Mouse (Mus musculus) embryo, embryonic 10.5 days (tissue): Measurements from ENCODE around the gene Mrpl24.
"Not testable (repeated sequence)": the region's sequence is repeated elsewhere in the genome, so short reads cannot be mapped to it uniquely, and the experiment has no call there.

Source experiments
- DNase-seq: peaks from one replicate; pipeline ENCODE4 v3.0.0-alpha.2; 2015; ENCODE audit warnings: low spot score

Gene Mrpl24

DNA sequence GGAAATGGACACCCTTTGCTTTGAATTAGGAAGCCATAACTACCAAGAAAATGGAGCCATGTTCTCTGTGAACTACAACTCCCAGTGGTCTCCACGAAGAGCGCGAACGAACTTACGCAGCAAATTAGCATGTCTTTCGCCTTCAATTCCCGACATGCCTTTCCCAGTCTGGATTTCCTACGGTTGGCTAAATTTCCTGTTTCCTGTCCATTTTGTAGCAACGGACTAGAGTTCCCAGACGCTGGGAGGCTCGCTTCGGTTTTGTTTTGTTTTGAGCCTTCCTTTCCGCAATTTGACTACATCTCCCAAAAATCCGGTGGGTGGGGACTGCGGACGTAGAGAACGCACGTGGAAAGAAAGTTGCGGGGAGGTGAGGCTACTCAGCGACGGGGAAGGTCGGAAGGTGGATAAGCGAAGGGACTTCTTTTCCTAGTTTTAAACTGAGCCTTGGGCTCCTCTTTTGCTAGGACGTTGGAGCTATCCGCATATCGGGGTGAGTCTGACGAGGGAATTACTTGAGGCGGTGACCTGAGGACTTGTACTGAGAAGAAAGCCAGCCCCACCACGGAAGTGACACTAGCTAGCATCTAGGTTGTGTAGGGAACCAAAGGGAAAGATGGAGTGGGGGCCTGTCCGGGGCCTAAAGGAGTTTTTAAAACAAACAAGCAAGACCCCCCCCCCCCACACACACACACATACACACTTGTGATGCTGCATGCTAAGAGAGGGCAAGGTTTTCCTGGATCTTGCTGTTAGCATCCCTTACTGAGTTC lies at the start of gene Mrpl24:
TSS of gene Mrpl24 (plus strand) at position 171 of the 773 bp plus-strand sequence.
- DNase-seq = peak; percentile 94

DNA sequence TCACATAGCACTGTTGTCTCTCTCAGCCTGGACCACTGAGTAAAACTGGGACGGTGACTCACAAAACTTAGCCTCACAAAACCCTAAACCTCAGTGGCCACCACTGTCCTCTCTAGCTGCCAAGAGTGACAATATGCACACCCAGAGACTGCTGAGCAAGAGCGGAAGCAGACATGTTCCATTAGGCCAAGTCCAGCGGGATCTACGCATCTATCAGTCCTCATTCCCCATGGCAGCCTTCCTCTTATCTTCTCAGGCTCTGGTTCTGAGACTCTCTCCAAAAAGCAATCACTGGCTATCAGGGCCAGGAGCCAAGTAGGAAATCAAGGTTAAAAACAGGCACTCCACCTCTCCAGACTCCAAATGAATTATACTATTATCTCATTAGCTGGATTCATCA lies 41.6 kb upstream of the Mrpl24 start:
- no peak for DNase-seq

DNA sequence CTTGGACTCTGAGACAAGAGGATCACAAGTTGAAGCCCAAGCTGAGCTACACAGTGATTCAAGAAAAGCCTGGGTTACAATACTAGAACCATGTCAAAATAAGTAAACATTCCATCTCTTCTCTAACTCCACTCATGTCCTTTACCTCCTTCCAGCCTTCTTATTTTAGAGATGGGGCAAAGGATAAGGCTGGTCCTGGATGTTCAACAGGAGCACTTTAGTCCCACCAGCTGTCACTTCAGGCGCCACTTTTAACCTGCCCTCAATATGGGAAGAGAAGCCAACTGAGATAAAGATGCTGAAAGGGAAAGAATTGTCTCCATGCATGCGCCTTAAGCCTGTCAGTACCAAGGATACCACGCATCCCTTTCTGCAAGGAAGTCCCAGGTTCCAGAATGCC lies 35.0 kb upstream of the Mrpl24 start:
- no peak for DNase-seq

DNA sequence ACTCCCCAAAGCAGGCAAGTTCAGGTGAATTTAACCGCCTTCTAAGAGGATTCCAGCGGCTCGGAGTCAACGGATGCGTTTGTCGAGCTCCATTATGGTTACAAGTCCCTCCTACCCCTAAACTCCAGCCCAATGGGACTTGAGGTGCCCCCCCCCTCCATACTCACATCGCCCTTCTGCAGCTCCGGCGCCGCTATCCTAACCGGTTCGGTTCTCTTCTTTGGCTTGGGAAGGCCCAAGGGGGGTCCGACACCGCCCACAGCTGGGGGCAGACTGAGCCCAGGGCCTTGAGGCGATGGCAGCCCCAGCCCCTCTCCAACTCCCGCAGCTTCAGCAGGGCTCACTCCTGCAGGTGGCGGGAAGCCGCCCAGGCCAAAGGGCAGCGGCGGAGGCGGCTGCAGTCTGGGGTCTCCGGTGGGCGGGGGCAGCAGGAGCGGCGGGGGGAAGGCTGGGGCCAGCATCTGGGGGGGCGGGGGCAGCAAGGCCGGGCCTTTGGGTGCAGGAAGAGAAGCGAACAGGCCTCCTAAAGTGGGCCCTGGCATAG lies 34.5 kb upstream of the Mrpl24 start:
- peak; percentile 63 for DNase-seq

DNA sequence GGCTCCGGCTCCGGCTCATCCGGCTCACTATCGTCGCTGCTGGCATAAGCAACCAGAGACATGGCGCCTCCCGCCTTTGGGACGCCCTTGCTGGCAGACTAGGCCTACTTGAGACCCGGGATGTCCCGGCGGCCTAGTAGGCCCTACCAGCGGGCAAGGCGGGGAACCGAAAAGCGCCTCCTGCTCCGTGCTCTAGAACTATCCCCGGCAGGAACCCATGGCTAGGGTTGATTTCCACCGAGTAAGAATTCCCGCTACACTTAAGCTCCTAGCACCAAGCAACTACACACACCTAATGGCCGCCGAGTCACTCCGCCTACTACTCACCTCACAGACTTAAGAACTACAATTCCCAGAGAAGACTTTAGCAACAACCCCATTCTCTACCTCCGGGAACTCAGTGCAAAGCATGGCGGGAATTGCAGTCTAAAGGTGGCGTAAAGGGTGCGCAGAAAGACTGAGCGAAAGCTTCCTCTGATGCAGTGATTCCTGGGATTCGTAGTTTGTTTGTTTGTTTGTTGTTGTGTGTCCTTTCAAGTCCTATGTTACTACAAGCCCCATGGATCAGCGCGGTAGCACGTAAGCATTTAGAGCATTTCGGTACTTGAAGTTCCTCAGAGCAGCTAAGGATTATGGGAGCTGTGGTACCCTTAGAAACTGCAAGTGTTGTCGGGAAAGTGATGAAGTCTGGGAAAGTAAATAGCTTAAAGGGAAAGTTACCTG lies 33.9 kb upstream of the Mrpl24 start, which contains the start of gene Prcc:
TSS of gene Prcc (minus strand) at position 328 of the 723 bp plus-strand sequence.
- peak; percentile 98 for DNase-seq

DNA sequence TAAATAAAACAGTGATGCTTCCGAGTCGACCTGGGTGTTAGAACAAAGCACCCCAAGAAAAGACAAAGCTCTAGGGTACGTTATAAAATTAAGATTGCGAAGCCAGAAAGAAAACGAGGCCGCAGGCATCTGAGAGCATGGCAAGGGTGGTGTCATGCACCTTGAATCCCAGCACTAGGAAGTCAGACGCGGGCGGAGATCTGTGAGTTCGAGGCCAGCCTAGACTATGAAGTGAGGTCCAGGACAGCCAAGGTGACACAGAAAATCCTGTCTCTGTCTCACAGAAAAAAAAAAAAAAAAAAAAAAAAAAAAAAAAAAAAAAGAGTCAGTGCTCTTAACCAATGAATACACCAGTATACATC lies 33.3 kb upstream of the Mrpl24 start:
- no peak for DNase-seq

DNA sequence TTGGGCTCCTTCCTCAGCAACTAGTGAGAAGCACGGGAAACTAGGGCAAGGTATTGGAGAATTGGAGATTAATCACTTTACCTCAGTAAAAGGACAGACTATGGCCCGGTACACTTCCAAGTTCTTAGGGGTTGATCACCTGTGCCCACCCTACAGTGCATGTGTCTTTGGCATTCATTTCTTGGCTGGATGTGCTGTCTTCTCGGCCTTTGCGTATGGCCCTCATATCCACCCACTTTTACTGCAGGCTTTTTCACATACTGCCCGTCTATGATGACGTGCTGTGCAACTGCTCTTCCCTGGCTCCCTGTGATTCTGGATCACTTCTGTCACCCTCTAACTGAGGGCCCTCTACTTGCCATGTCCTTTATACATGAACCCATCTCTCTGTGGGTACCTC lies 32.9 kb upstream of the Mrpl24 start:
- DNase-seq = no peak

DNA sequence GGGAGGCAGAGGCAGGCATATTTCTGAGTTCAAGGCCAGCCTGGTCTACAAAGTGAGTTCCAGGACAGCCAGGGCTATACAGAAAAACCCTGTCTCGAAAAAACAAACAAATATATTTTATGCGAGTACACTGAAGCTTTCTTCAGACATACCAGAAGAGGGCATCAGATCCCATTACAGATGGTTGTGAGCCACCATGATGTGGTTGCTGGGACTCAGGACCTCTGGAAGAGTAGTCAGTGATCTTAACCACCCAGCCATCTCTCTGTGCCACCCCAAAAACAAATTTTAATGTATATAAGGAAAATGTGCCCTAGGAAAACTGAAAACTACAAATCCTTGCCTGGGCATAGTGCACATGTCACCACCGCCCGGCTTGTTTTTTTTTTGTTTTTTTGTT lies 31.9 kb upstream of the Mrpl24 start:
- DNase-seq = not testable (repeated sequence)

DNA sequence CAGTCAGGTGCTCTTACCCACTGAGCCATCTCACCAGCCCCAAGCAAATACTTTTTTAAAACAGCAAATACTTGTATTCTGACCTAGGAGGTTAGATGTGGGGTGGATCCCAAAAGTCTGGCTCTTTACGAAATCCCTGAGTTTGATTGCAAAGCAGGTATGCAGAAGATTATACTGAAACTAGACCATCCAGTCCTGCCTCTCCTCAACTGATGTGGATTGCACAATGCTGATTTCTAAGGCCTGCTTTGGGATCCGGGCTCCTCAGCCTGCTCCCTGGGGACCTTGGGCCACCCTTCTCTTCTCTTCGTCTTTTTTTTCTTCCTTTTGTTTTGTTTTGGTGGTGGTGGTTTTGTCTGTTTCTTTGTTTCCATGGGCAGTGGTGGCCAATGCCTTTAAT lies 27.8 kb upstream of the Mrpl24 start:
- DNase-seq = no peak

DNA sequence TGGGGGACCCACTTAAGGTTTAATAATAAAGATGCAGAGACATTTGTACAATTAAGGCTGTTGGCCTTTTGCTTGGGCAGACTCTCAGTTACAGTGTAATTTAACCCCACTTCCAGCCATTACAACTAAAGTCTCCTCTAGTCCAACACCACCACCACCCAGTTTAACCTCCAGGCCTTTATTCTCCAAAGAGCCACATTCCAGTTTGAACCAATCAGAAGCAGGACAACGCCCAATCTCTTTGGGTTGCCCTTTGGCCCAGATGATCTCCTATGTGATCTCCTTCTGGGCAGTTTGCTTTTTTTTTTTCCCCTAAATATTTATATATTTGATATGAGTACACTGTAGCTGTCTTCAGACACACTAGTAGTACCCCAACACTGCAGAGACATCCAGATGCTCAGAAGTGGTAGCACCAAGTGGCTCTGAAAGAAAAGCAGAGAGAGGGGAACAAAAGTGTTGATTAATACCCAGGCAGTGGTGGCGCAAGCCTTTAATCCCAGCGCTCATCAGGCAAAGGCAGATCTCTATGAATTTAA lies 25.9 kb upstream of the Mrpl24 start:
- no peak for DNase-seq

DNA sequence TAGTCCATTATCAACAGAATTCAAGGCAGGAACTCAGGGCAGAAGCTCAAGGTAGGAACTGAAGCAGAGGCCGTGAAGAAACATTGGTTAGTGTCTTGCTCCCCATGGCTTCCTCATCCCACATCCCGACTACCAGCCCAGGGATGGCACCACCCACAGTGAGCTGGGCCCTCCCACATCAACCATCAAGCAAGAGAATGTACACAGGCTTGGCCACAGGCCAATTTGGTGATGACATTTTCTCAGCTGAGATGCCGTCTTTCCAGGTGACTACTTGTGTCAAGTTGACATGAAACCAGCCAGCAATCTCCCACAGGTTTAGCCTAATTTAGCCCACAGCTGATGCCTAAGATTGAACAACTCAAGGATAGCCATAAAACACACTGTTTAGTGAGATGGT lies 20.0 kb upstream of the Mrpl24 start:
- no peak for DNase-seq

DNA sequence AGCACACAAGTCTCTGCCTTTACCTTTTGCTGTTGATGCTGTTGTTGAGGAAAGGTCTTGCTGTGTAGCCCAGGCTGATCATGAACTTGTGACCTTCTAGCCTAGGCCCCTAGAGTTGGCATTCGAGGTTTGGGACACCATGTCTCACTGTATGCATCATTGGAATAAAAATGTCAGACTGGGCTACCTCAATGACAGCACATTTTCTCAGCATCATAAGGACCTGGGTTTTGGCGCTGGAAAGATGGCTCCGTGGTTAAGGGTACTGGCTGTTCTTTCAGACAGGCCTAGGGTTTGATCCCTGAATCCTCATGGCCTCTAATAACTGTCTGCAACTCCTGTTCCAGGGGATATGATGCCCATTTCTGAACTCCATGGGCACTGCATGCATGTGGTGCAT lies 19.5 kb upstream of the Mrpl24 start:
- DNase-seq = no peak

DNA sequence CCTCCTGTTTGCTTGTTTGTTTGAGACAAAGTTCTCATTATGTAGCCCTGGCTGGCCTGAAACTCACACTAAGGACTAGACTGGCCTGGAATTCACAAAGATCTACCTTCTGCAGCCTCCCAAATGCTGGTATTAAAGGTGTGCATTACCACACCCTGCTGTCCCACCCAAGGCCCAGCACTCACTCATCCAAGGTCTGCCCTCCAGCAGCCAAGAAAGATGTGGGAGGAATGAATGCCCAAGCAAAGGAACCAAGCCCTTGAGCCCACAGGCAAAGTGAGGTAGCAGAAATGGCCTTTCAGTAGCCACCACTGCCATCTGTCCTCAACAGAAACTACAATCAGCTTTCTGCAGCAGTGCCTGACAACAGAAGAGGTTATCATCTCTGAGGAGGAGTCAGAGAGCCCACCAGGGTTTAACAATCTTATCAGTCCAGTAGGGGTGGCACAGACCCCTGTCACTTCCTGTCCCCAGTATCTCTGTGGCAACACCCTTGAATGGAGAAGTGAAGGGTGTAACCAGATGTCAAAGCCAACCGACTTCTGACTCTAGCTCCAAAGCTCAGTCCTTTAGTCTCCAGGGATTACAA lies 18.2 kb upstream of the Mrpl24 start:
- DNase-seq = no peak

DNA sequence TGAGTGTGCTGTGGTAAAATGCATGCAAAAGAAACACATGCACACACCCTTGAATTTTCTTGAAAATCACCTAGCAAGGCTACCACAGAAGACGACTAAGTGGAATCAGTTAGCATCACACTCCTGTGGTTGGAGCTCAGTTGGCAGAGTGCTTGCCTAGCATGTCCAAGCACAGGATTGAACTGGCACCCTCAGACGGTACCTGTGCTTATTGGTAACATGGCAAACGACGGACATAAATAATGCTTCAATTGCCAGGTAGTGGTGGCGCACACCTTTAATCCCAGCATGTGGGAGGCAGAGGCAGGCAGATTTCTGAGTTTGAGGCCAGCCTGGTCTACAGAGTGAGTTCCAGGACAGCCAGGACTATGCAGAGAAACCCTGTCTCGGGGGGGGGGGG lies 17.3 kb upstream of the Mrpl24 start:
- not testable (repeated sequence) for DNase-seq

DNA sequence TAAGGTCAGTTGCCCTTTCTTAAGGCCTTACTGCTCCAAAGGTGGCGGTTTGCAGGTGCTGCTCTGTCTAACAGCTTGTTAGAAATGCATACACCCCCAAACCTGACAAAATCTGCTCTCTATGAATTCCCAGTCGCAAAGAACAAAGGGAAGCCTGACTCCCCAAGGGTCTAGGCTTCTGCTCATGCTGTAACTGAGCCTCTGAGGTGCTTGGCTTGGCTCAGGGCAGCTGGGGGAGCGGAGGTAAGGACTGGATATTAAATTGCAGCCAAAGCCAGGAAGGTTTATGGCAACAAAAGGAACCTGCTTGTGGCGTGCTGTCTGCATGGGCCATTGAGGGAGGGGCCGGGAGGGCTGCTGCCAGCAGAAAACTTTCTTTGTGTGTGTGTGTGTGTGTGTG lies 15.5 kb upstream of the Mrpl24 start:
- DNase-seq = no peak

DNA sequence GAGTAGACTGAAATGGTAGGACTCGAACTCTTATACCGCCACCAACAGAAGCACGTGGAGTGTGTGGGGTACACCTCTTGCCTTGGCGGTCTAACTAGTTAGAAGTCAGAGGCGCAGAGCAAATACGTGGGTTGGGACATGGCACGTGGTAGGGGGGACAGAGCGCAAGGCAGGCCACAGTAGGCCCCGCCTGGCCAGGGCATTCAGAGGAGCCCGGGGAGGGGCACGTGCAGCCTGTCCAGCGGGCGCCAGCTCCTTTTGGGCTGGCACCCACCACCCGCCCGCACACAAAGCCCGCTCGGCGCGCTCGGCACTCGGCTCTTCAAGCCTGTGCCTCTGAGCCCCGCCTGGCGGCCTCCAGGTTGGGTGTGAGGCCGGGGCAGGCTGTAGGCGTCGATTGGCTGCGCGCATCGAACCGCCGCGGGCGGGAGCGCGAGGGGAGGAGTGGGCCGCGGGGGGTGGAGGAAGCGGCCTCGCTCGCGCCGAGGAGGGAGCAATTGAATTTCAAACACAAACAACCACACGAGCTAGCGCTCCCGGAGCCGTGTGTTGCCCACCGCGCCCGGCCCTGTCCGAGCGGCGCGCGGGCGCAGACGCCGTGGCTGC lies 13.3 kb upstream of the Mrpl24 start, which contains the start of gene Hdgf:
TSS of gene Hdgf (plus strand) at position 442 of the 606 bp plus-strand sequence.
- peak; percentile 98 for DNase-seq

DNA sequence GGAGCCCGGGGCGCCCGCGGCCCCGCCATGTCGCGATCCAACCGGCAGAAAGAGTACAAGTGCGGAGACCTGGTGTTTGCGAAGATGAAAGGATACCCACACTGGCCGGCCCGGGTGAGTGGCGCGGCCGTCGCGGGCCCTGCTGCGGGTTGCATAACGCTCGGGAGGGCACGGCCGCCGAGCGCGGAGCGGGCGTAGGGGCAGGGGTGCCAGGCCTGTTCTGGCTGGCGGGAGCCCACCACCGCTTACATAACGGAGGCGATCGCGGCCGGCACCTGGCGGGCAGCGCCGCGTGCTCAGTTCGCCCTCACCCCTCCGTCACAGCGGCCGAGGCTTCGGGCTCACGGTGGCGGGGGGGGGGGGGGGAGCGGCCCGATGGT lies 12.7 kb upstream of the Mrpl24 start:
- peak; percentile 39 for DNase-seq

DNA sequence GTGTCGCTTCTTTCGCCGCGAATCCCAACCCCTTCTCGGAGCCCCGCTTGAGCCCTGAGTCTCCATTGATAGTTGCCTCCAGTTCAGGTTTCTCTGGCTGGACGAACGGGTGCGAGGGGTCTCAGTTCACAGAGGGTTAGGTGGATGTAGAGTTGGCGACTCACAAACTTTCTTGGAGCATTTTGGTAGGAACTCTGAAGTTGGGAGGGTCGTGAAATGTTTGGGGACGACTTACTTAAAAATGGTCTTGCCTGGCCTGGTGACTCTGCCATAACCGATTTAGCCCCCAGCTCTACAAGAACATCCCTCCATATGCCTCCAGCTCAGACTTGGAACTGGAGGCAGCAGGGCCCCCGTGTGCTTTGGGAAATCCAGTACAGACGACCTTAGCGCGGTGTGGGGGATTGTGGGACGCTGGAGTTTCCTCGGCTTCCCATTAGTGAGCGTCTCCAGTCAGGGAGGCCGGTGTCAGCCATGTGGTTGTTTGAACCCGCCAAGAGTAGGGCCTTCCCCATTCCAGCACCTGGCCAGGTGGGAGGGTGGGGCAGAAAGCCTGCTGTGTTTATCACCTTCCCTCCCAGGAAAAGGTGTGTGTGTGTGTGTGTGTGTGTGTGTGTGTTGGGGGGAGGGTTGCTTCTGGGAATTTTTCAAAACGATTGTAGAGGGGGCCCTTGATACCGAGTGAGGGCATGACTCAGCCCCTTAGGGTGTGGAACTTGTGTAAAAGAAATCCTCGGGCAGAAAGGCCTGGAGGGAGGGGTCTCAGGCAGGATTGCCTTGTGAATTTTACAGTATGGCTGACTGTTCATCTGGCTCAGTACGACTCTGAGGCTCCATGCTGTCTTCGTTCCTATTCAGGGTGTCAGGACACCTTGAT lies 12.1 kb upstream of the Mrpl24 start:
- peak; percentile 68 for DNase-seq

DNA sequence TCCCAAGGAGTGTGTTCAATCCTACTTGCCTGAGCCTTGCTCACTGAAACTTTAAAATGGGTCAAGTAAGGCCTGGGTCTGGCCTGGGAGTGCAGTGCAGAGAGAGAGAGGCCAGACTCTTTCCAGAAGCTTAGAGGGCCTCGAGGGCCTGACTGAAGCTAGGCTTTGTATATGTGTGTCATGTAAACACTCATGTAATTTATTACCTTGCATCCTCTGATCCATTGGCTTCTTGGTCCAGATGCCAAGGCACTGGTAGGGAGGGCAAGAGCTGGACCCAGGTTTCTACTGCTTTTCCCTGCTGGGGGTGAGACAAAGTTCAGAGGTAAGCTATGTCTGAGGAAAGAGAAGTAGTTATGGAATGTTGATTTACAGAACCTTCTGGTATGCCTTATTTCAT lies 11.4 kb upstream of the Mrpl24 start:
- no peak for DNase-seq

DNA sequence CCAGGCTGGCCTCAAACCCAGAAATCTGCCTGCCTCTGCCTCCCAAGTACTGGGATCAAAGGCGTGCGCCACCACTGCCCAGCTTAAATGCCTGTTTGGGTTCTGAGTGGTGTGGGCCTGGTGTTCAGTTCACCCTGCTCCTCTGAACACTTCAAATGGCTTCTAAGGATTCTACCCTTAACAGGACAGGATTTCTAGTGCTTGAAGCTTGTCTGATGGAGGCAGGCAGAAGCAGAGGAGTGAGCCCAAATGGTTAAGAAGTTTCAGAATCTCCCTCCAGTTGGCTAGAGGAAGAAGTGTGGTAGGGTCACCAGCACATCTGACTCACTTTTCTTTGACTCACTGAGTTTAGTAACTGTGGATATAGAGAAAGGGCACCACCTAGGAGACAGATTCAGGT lies 9.9 kb upstream of the Mrpl24 start:
- no peak for DNase-seq

DNA sequence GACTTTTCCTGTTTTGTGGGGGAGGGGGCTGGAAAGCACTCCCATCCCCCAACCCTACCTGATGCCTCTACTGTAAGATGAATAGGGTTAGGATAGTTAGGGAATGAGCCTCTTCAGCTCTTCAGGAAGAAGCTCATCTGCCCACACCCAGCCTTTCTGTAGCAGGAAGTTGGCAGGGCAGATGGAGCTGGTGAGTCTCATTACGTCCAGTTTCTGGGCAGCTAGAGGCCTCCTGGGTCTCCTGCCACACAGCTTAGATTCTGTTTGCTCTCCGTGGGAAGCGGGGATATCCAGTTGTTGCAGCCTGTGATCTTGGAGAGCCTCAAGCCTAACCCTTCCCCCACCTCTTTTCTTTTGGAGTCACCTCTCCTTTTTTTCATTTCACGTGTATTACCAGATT lies 9.4 kb upstream of the Mrpl24 start:
- no peak for DNase-seq
